Mouse (Mus musculus) forebrain, embryonic 16.5 days (tissue): ENCODE measurements around the gene Pfn5. TPM values are rescaled to one million over a fixed set of nuclear protein-coding genes. Genes with fewer than 3 reads are reported as not detected.
"Not testable (repeated sequence)": the region's sequence is repeated elsewhere in the genome, so short reads cannot be mapped to it uniquely, and the experiment has no call there.

Experiments
- ATAC-seq: fragments of 200-750 bp; cut with Nextera tagmentation; 2 replicates; pipeline ENCODE4 v1.8.0; 2017; ENCODE audit warnings: mild to moderate bottlenecking, moderate library complexity
- H3K27ac ChIP-seq: fragments of 300-500 bp; sonication (generic); 2 replicates; pipeline ENCODE4 v1.5.1; 2014; ENCODE audit warnings: low read length, control low read depth
- H3K27me3 ChIP-seq: fragments of 300-500 bp; sonication (generic); replicated peaks from 2 replicates; pipeline ENCODE4 v1.6.1; 2014; ENCODE audit warnings: low read length; ENCODE audit not compliant: control insufficient read depth, insufficient read depth
- H3K36me3 ChIP-seq: fragments of 300-500 bp; sonication (generic); 2 replicates; pipeline ENCODE4 v1.6.1; 2014; ENCODE audit not compliant: control insufficient read depth, insufficient read depth
- H3K4me1 ChIP-seq: fragments of 300-500 bp; sonication (generic); replicated peaks from 2 replicates; pipeline ENCODE4 v1.6.1; 2014; ENCODE audit warnings: low read length; ENCODE audit not compliant: control insufficient read depth, insufficient read depth
- H3K4me2 ChIP-seq: fragments of 300-500 bp; sonication (generic); 2 replicates; pipeline ENCODE4 v1.6.1; 2014; ENCODE audit warnings: mild to moderate bottlenecking, low read length, control low read depth
- H3K4me3 ChIP-seq: fragments of 300-500 bp; sonication (generic); replicated peaks from 2 replicates; pipeline ENCODE4 v1.5.1; 2014; ENCODE audit warnings: mild to moderate bottlenecking, low read length, control low read depth
- H3K9ac ChIP-seq: fragments of 300-500 bp; sonication (generic); replicated peaks from 2 replicates; pipeline ENCODE4 v1.6.1; 2014; ENCODE audit warnings: low read depth, low read length, control low read depth
- H3K9me3 ChIP-seq: fragments of 300-500 bp; sonication (generic); 2 replicates; pipeline ENCODE4 v1.6.1; 2016; ENCODE audit warnings: low read length; ENCODE audit not compliant: control insufficient read depth
- WGBS: fragments of 180-500 bp; shearing (Covaris S2); extraction: QIAGEN DNeasy Blood & Tissue Kit; methylation state at CpG from one replicate; pipeline ENCODE4 v1.1.7; 2014; 5-methylcytosine and 5-hydroxymethylcytosine counted together
- polyA plus RNA-seq: library from polyadenylated mRNA; unstranded; fragments of >200 nt; fragmentation: Nextera tagmentation; extraction: Ambion mirVana; gene quantifications from 2 replicates; pipeline ENCODE4 v1.2.1, GENCODE M21; 2015

The Pfn5 gene
- not detected in 2 replicates for polyA plus RNA-seq

GRCm38 (mm10) chrX:95557887-95558286, at the start of gene Pfn5, which contains the start of gene Asb12:
Gene Pfn5 (plus strand): TSS chrX:95558104.
Gene Asb12 (minus strand): TSS chrX:95557987.
- no peak within 1 kb of the TSS for H3K4me3 ChIP-seq
- H3K27me3 ChIP-seq, result no peaks in the 10 kb centered on the region
- H3K27ac ChIP-seq, result no peak within 1 kb of the TSS
- H3K9ac ChIP-seq, result no peak within 1 kb of the TSS
- ATAC-seq, result no peak
- no peak within 1 kb of the TSS for H3K4me2 ChIP-seq
- H3K9me3 ChIP-seq, result no peaks in the 10 kb centered on the region
- H3K36me3 ChIP-seq, result no peaks in the 10 kb centered on the region
- WGBS, result 89% methylated on average over 2 of the region's 2 CpGs
- no peaks in the 10 kb centered on the region for H3K4me1 ChIP-seq

- Histone ChIP-seq H3K9me3 (no peaks in the 10 kb centered on the region), H3K36me3 (no peaks in the 10 kb centered on the region), H3K4me2 (no peak overlapping the region), H3K27ac (no peak overlapping the region), H3K9ac (no peak overlapping the region), H3K4me1 (no peaks in the 10 kb centered on the region), H3K4me3 (no peak overlapping the region), H3K27me3 (no peaks in the 10 kb centered on the region)
- ATAC-seq, result no peak
Measured at GRCm38 (mm10) chrX:95523883-95524282, 34.0 kb upstream of the Pfn5 start.

- Histone ChIP-seq H3K9me3 (no peaks in the 10 kb centered on the region), H3K27ac (no peak overlapping the region), H3K4me1 (no peaks in the 10 kb centered on the region), H3K9ac (no peak overlapping the region), H3K4me3 (no peak overlapping the region), H3K4me2 (no peak overlapping the region), H3K27me3 (no peaks in the 10 kb centered on the region), H3K36me3 (no peaks in the 10 kb centered on the region)
- no peak for ATAC-seq
- 93% methylated on average over 2 of the region's 2 CpGs for WGBS
Measured at GRCm38 (mm10) chrX:95525166-95525565, 32.7 kb upstream of the Pfn5 start.

GRCm38 (mm10) chrX:95535493-95535892, 22.4 kb upstream of the Pfn5 start:
- not testable (repeated sequence) for H3K4me1 ChIP-seq, H3K9me3 ChIP-seq, H3K4me2 ChIP-seq, H3K36me3 ChIP-seq, H3K27me3 ChIP-seq, H3K9ac ChIP-seq, H3K4me3 ChIP-seq, ATAC-seq, H3K27ac ChIP-seq
- WGBS, result 94% methylated on average over 2 of the region's 2 CpGs

- H3K4me1 ChIP-seq, result no peaks in the 10 kb centered on the region
Measured at GRCm38 (mm10) chrX:95554321-95554720, 3.6 kb upstream of the Pfn5 start.

GRCm38 (mm10) chrX:95600609-95601008, 42.7 kb downstream of the Pfn5 start:
- no peak overlapping the region for H3K4me3 ChIP-seq
- no peaks in the 10 kb centered on the region for H3K36me3 ChIP-seq
- H3K27me3 ChIP-seq, result no peaks in the 10 kb centered on the region
- no peaks in the 10 kb centered on the region for H3K4me1 ChIP-seq
- no peak for ATAC-seq
- no peaks in the 10 kb centered on the region for H3K9me3 ChIP-seq
- WGBS, result 85% methylated on average over 5 of the region's 5 CpGs
- H3K4me2 ChIP-seq, result no peak overlapping the region
- no peak overlapping the region for H3K9ac ChIP-seq
- H3K27ac ChIP-seq, result no peak overlapping the region

More at GRCm38 (mm10) chrX:95554321-95554720, 3.6 kb upstream of the Pfn5 start:
- Histone ChIP-seq H3K27ac (no peak overlapping the region), H3K36me3 (no peaks in the 10 kb centered on the region), H3K4me2 (no peak overlapping the region), H3K9ac (no peak overlapping the region), H3K4me3 (no peak overlapping the region), H3K27me3 (no peaks in the 10 kb centered on the region), H3K9me3 (no peaks in the 10 kb centered on the region)
- WGBS, result 85% methylated on average over 4 of the region's 4 CpGs
- no peak for ATAC-seq

Other genes starting within 250 kb of the Pfn5 start
- gene Amer1, start 113.2 kb upstream of the Pfn5 start, polyA plus RNA-seq, result 12.3 and 12.7 TPM in 2 replicates
- gene Asb12, start 117 bp upstream of the Pfn5 start, polyA plus RNA-seq, result 0.20 and 0.22 TPM in 2 replicates
- gene Zc4h2, start 100.4 kb downstream of the Pfn5 start, polyA plus RNA-seq, result 86.9 and 93.4 TPM in 2 replicates
- gene Zc3h12b, start 153.6 kb downstream of the Pfn5 start, polyA plus RNA-seq, result 3.1 and 3.4 TPM in 2 replicates